In the genomic region with DNA sequence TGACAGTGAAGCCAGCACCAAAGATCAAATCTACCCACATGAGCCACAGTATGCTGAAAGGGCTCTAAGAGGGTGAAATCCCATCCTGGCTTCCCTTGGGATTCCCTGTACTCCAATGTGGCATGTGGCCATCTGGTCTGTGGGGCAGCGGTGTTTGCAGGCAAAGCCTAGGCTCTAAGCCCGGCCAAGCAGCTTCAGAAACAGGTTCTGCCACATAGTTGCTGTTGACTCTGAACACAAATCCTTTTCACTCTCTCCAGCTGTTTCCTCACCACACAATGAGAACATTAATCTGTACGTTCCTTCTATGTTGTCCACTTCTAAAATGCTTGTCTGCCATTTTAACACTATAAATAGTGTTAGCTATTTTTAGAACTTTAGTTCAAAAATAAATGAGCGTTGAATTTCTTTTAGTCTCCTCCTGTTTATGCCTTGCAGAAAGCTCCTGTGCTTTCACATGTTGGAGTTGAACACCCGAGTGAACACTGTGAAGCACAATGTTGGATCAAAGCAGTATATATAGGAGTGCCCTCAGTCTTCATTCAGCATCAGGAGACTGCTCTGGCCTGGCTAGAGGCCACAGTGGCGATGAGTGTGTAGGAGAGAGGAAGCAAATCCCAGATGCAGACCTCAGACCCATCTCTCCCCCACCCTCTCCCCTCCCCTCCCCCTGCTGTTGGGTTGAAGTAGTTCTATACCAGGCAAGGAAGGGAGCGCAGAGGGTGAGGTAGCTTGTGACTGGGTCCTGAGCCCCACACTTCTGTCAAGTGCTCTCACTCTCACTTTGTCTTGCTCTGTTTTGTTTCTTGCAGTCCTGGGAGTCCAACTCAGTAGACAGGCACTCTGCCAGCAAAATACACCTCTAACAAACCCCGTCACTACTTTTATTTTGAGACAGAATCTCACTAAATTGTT, we compare ENCODE assay signal across 8 mouse cellular contexts.
DNase-seq lines count a peak whose midpoint lies in the region; ATAC-seq lines count a peak whose summit lies in the region.

No protein-coding gene starts in this region.

- H3K36me3 ChIP-seq in hindbrain, embryonic 16.5 days (ENCODE audit: control insufficient read depth, insufficient read depth, low read length) = peaks cover 3% of the 10 kb centered on the region; the same call in 1 of the 2 replicates
- no peaks in the 10 kb centered on the region for H3K36me3 ChIP-seq in lung, embryonic 15.5 days

- H3K27me3 ChIP-seq in hindbrain, embryonic 16.5 days (replicated peaks; ENCODE audit: control insufficient read depth, insufficient read depth, low read length) = no peaks in the 10 kb centered on the region
- H3K27me3 ChIP-seq in lung, embryonic 15.5 days = no peaks in the 10 kb centered on the region

- H3K4me2 ChIP-seq in hindbrain, embryonic 16.5 days (ENCODE audit: low read length) = no peak overlapping the region
- H3K4me2 ChIP-seq in lung, embryonic 15.5 days = peak overlapping the region; percentile 32

- H3K9me3 ChIP-seq in hindbrain, embryonic 16.5 days (ENCODE audit: control insufficient read depth, low read length) = no peaks in the 10 kb centered on the region
- H3K9me3 ChIP-seq in lung, embryonic 15.5 days = no peaks in the 10 kb centered on the region

- 70% methylated on average over 8 of the region's 8 CpGs for WGBS in hindbrain, embryonic 16.5 days
- WGBS in lung, embryonic 15.5 days = 31% methylated on average over 8 of the region's 8 CpGs

- no peak overlapping the region for H3K9ac ChIP-seq in hindbrain, embryonic 16.5 days (ENCODE audit: low read depth, low read length)
- no peak overlapping the region for H3K9ac ChIP-seq in lung, embryonic 15.5 days

- no peak overlapping the region for H3K27ac ChIP-seq in hindbrain, embryonic 16.5 days (ENCODE audit: low read depth, low read length)
- H3K27ac ChIP-seq in lung, embryonic 15.5 days = peak overlapping the region; percentile 90

- ATAC-seq in hindbrain, embryonic 16.5 days = 0 out of 2 replicates have a peak, but pooled peaks have one; percentile 24
- peak; percentile 76 for ATAC-seq in lung, embryonic 15.5 days (ENCODE audit: borderline replicate concordance, extremely low read depth, low FRiP score, low TSS enrichment)
- ATAC-seq in megakaryocyte, adult 5-6 weeks (ENCODE audit: poor library complexity, severe bottlenecking) = no peak

- H3K4me3 ChIP-seq in hindbrain, embryonic 16.5 days (ENCODE audit: low read length) = no peak overlapping the region
- H3K4me3 ChIP-seq in lung, embryonic 15.5 days = no peak overlapping the region

- peak; percentile 32 to 35 for DNase-seq in cerebellum, postnatal 14 days
- no peak for DNase-seq in cerebellum, adult 9-10 months
- peak; percentile 45 for DNase-seq in embryo, embryonic 11 days
- DNase-seq in thymus, postnatal 25 days = no peak
- no peak for DNase-seq in thymus, postnatal 10 days (ENCODE audit: low spot score in 2 of 2)

- H3K4me1 ChIP-seq in hindbrain, embryonic 16.5 days (ENCODE audit: control insufficient read depth, insufficient read depth, low read depth, low read length) = 0 out of 2 replicates have a peak, but pooled peaks cover 2% of the 10 kb centered on the region
- peaks cover 37% of the 10 kb centered on the region for H3K4me1 ChIP-seq in lung, embryonic 15.5 days

Comparison
In these comparisons a context has a peak if more than half of its experiments do, and no peak if none do; other contexts are left out.
1. DNase-seq: peak in cerebellum, postnatal 14 days (2 of 2) and embryo, embryonic 11 days (single experiment); none in cerebellum, adult 9-10 months (single experiment), thymus, postnatal 25 days (single experiment) and thymus, postnatal 10 days (0 of 2).